Mouse (Mus musculus): ENCODE results near the gene Ggt6.

Ggt6 gene

DNA sequence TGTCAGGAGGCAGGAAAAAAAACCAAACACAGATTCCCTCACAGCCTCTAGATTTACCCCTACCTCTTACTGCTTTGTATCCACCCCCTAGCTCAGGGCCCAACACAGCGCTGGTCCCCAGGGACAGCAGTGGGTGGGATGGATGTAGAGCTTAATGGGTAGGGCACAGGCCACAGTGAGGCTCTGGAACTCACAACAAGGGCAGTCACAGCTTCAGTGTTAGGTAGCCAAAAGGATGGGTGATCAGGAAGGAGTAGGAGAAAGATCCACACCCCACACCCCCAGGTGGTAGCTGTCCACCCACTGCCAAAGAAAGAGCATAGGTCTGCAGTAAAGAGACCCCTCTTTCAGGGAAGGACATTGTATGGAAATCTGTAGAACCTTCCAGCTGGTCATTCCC, 42.3 kb downstream of the Ggt6 start:
- no peak for DNase-seq

DNA sequence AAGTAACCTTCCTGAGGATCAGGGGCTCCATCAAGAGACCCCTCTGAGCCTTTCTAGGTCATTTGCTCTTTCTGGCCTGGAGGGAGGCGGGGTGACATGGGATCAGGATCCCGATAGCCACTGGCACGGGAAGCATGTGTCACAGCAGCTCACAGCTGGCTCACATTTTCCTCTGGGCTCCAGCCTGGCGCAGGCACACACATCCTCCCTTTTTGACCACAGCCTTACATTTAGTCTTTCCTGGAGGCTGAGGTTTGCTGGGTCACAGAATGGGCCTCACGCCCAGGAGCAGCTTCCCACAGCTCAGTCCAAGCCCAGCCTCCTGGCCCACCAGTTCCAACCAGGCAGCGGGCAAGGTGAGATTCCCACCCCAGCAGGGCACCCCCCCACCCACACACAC, 42.9 kb downstream of the Ggt6 start:
- DNase-seq: no peak

DNA sequence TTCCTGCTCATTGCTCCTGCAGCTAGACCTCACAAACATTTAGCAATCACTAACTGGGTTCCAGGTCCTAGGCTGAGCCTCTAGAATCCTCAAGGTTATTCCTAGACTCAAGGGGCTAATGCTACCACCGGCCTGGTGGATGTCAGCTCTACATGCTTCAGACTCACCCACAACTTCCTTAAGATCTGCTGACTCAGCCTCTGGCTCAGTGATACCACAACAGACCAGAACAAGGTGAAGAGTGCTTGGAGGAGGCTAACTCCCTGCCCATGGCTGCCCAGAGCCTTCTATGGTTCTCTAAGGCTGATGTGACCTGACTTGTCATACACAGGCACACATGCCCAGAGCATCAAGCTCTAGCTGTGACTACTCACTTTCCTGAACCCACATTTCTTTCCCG, 44.2 kb downstream of the Ggt6 start:
- no peak for DNase-seq

DNA sequence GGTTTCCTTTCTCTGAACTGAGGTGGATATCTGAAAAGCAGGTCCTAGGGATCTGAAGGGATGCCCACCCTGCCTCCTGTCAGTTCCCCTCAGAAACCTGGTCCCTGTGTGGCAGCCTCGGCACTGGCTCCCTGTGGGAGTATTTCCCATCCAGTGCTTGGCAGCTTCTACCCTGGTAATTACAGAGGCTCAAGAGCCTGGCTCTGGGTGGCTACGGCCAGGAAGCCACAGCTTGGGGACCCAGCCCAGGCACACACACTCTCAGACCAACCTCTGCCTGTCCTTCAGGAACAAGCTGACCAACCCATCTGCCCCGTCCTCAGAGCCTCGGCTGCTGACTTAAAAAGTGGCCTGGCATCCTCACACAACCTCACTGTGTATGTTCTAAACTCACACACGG, 46.0 kb downstream of the Ggt6 start:
- DNase-seq: no peak

DNA sequence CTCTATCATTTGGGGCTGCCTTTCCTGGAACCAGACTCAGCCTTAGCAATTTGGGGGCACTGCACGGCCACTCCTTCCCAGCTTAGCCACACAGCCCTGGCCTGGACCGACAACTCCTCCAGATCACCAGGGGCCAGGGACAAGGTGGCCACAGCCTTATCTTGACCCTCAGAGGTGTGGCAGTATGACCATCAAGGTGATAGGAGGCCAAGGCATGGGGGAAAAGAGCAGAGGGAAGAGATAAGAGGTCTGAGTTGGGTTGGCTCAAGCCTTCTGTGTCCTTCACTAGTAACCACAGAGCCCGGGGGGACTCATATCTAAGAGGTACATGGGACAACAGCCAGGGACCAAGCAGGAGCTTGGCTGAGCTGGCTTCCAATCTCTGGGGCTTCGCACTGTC, 46.6 kb downstream of the Ggt6 start:
- DNase-seq: no peak

DNA sequence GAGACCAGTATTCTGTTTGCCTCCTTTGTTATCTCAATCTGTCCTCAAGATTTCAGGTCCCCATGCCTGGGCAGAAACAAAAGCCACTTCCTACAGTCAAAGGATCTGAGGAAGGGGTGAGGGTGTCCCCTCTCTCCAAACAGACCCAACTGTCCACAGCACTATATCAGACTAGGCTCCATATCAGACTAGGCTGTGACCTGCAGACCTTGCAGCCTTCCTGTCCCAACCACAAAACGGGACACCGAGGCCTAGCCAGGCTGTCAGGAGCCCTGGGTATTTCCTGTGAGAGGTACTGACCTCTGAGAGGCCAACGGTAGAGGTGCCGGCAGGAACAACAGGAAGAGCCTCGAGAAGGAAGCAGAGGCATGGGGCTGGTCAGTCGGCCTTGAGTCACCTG, 49.2 kb downstream of the Ggt6 start:
- DNase-seq: no peak

DNA sequence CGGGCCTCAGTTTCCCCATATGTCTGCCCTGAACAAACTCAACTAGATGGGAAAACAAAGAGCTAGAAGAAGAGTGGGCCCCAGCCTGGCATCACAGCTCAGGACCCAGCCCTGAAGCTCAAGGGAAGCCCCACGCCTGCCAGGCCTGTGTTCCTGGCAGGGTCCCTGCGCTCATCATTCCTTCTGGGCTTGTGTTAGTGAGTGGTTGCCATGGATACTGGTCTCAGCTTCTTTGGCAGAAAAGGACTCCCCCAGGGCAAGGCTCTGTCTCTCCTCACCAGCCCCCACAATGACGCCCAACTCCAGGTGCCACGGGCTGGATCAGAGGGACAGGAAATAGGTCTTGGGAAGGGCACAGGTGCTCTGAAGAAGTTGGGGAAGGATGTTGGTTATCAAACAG, 49.8 kb downstream of the Ggt6 start:
- DNase-seq: no peak

DNA sequence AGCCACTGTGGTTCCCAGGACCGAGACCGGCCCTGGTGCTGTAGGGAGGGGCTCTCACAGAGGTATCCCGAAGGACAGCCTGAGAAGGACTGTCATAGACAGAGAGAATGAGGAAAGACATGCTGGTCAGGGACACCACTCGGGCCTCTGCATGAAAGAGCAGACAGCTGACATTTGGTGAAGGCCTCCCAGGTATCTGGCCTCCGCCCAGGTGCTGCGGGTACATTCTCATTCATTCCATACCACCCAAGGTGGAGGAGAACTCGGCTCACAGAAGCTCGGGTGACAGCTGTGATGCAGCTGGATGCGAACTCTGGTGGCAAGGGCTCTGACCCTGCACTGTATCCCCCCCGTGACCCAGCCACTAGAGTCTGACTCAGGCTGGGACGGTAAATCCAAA, 50.6 kb downstream of the Ggt6 start:
- DNase-seq: no peak

DNA sequence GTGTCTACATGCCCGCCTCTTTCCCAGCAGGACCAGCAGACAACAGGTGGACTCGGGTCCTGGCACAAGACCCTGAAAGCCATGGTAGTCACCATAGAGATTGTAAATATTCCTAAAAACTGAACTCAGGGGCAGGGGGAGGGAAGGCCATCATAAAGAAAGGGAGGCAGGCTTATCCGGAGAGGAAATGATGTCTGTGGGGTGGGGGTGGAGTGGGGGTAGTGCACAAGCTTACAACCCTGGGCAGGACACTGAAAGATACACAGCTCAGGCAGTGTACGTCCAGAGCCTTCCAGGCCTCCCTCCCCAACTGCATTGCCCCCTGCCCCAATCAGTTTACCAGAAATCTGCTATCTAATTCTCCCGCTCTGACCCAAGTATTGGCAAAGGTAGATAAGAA, 51.8 kb downstream of the Ggt6 start:
- DNase-seq: no peak

DNA sequence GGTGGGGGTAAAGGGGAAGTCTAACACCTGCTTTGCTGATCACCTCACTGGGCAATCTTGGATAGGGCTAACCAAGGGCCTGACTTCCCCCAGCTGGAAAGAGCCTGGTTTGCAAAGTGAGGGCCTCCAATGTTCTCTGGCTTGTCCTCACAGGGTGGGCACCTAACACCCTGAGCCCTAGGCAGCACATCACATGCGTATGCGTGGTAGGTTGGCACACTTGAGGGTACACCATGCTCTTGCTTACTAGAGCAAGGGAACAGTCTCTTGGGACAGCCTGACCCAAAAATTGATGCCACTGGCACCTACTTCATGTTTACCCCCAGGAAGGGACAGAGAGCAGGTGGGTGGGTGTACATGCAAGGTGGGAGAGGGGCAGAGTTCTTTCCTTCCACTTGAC, 52.4 kb downstream of the Ggt6 start:
- no peak for DNase-seq

Data from cerebellum, adult 8-10 months (tissue).